Mouse (Mus musculus) small intestine, adult 2 months (tissue): ENCODE measurements at regions not wholly inside any gene's neighbourhood (a gene's known extent, or its start where the extent isn't known, plus 50 kb on each side); places are given as distances from the start of the nearest gene placed in this dataset.

Experiments
- H3K27ac ChIP-seq: fragments of 200-500 bp; 2 replicates; pipeline ENCODE4 v1.5.1; 2012; ENCODE audit warnings: low read depth, low read length, control low read depth, inconsistent platforms; ENCODE audit not compliant: insufficient read depth
- H3K27me3 ChIP-seq: fragments of 200-500 bp; 2 replicates; pipeline ENCODE4 v1.6.1; 2012; ENCODE audit warnings: mild to moderate bottlenecking, moderate library complexity, low read length, inconsistent platforms; ENCODE audit not compliant: control insufficient read depth, insufficient read depth
- H3K36me3 ChIP-seq: fragments of 200-500 bp; 2 replicates; pipeline ENCODE4 v1.6.1; 2012; ENCODE audit warnings: mild to moderate bottlenecking, low read length, control low read depth, inconsistent platforms; ENCODE audit not compliant: control insufficient read depth, insufficient read depth
- H3K4me1 ChIP-seq: fragments of 200-500 bp; 2 replicates; pipeline ENCODE4 v1.6.1; 2012; ENCODE audit warnings: low read length, inconsistent platforms, mixed read lengths; ENCODE audit not compliant: control insufficient read depth, insufficient read depth, insufficient read length
- H3K4me3 ChIP-seq: fragments of 200-500 bp; 2 replicates; pipeline ENCODE4 v1.5.1; 2012; ENCODE audit warnings: low read depth, mild to moderate bottlenecking, control low read depth, inconsistent platforms, low read length, moderate library complexity
- CTCF ChIP-seq: fragments of 200-500 bp; IDR thresholded peaks from 2 replicates; pipeline ENCODE4 v1.5.1; 2012; ENCODE audit warnings: low read depth, mild to moderate bottlenecking, control low read depth, inconsistent platforms, low read length, moderate library complexity, mixed read lengths; ENCODE audit not compliant: insufficient replicate concordance, insufficient read length; ENCODE audit errors: extremely low read depth
- POLR2A ChIP-seq: fragments of 200-500 bp; IDR thresholded peaks from 2 replicates; pipeline ENCODE4 v1.6.1; 2012; ENCODE audit warnings: low read depth, mild to moderate bottlenecking, control low read depth, inconsistent platforms, low read length, moderate library complexity
- WGBS: fragments of 180-500 bp; shearing (Covaris S2); methylation state at CpG from one replicate; pipeline ENCODE4 v1.1.7; 2018; 5-methylcytosine and 5-hydroxymethylcytosine counted together

- TF ChIP-seq CTCF (no peak), POLR2A (no peak)
These were observed 194.1 kb upstream of the Jmjd1c start for GRCm38 (mm10) chr10:66901873-66902272.

GRCm38 (mm10) chr10:66904552-66905367 is 191.2 kb upstream of the Jmjd1c start:
- 73% methylated on average over 10 of the region's 10 CpGs for WGBS

More at GRCm38 (mm10) chr10:66901873-66902272, 194.1 kb upstream of the Jmjd1c start:
- no peak overlapping the region for H3K27ac ChIP-seq
- 9% methylated on average over 9 of the region's 9 CpGs for WGBS
- H3K27me3 ChIP-seq: no peaks in the 10 kb centered on the region
- no peaks in the 10 kb centered on the region; the same call in 1 of the 2 replicates for H3K4me1 ChIP-seq
- H3K36me3 ChIP-seq: no peaks in the 10 kb centered on the region
- H3K4me3 ChIP-seq: no peak overlapping the region

GRCm38 (mm10) chr10:66907842-66908241 is 188.1 kb upstream of the Jmjd1c start:
- Histone ChIP-seq H3K4me3 (no peak overlapping the region), H3K27ac (no peak overlapping the region), H3K4me1 (peaks cover 10% of the 10 kb centered on the region), H3K36me3 (no peaks in the 10 kb centered on the region), H3K27me3 (no peaks in the 10 kb centered on the region)
- TF ChIP-seq POLR2A (no peak), CTCF (no peak)
- WGBS: 83% methylated on average over 4 of the region's 4 CpGs

More at GRCm38 (mm10) chr10:66904552-66905367, 191.2 kb upstream of the Jmjd1c start:
- TF ChIP-seq CTCF (no peak), POLR2A (no peak)
- no peaks in the 10 kb centered on the region for H3K36me3 ChIP-seq
- no peaks in the 10 kb centered on the region; the same call in 1 of the 2 replicates for H3K4me1 ChIP-seq
- no peak overlapping the region for H3K4me3 ChIP-seq
- no peak overlapping the region for H3K27ac ChIP-seq
- no peaks in the 10 kb centered on the region for H3K27me3 ChIP-seq

- H3K4me1 ChIP-seq: peaks cover 14% of the 10 kb centered on the region
- H3K27ac ChIP-seq: peak overlapping the region; percentile 20; the same call in 1 of the 2 replicates
- TF ChIP-seq POLR2A (no peak), CTCF (peak; percentile 51; the same call in 1 of the 2 replicates)
These were observed 186.6 kb upstream of the Jmjd1c start for GRCm38 (mm10) chr10:66909204-66909889.

GRCm38 (mm10) chr10:66909905-66910681 is 185.8 kb upstream of the Jmjd1c start:
- H3K4me1 ChIP-seq: peaks cover 14% of the 10 kb centered on the region
- peak overlapping the region; percentile 55 for H3K27ac ChIP-seq
- H3K27me3 ChIP-seq: no peaks in the 10 kb centered on the region
- 26% methylated on average over 17 of the region's 17 CpGs for WGBS
- no peak overlapping the region for H3K4me3 ChIP-seq
- TF ChIP-seq POLR2A: no peak
- TF ChIP-seq CTCF: no peak
- no peaks in the 10 kb centered on the region for H3K36me3 ChIP-seq

More at GRCm38 (mm10) chr10:66909204-66909889, 186.6 kb upstream of the Jmjd1c start:
- Histone ChIP-seq H3K4me3 (no peak overlapping the region), H3K36me3 (no peaks in the 10 kb centered on the region), H3K27me3 (no peaks in the 10 kb centered on the region)
- WGBS: 8% methylated on average over 12 of the region's 12 CpGs

- Histone ChIP-seq H3K27ac (peak overlapping the region; percentile 55), H3K4me3 (no peak overlapping the region), H3K27me3 (no peaks in the 10 kb centered on the region), H3K36me3 (no peaks in the 10 kb centered on the region), H3K4me1 (peaks cover 14% of the 10 kb centered on the region)
- TF ChIP-seq POLR2A: no peak
- TF ChIP-seq CTCF: no peak
- 48% methylated on average over 10 of the region's 10 CpGs for WGBS
These were observed 184.5 kb upstream of the Jmjd1c start for GRCm38 (mm10) chr10:66911261-66911911.
